Mouse (Mus musculus): Measurements from ENCODE around the gene Lhx6. TPM values are rescaled to one million over a fixed set of nuclear protein-coding genes. Genes with fewer than 3 reads are reported as not detected.

The Lhx6 gene
- polyA plus RNA-seq (2012; rRNA removed) = 0.16 and 0.21 TPM in 2 replicates

GRCm38 (mm10) chr2:36104956-36105741 is at the start of gene Lhx6:
Gene Lhx6 (minus strand): TSS chr2:36105408.

DNA sequence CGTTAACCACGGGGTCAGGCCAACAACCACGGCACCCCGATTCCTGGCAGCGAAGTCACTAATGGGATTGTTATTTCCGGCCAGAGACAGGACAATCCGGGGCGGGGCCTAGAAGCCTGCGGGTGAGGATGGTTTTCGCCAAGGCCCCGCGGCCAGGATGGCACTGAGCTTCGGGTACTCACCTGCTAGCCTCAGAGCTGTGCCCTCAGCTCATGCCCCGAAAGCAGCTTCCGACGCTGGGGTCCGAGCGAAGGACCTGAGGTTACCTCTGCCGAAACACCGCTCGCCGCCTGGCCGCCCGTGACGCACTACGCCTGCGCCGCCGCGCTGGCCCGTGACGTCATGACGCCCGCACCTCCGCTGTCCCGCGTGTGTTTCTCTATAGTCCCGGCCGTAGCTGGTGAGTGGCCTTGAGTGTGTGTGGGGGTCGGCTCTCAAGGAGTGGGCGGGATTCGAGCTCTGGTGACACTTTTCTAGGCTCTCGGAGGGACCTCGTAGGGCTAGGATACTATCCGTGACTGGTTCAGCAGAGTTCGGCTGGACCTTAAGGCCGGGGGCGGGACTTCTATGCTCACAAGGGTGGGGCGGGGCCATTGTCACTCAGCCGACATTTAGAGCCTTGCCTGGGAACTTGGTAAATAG is 31.2 kb upstream of the Lhx6 start, which contains the start of the genes Mrrf and Rbm18:
Gene Mrrf, plus strand, starts transcription at position 90 of the 642 bp plus-strand sequence.
Gene Rbm18, minus strand, starts transcription at position 474 of the 642 bp plus-strand sequence.

GRCm38 (mm10) chr2:36048748-36049566 is 56.3 kb downstream of the Lhx6 start, which contains the start of the genes Ndufa8 and Morn5:
Gene Ndufa8 (minus strand): TSS chr2:36049406.
Gene Morn5 (plus strand): TSS chr2:36049458.

Other genes with a start within 250 kb of the Lhx6 start
- 0.71 and 0.83 TPM in 2 replicates for gene Ttll11, start 125.5 kb downstream of the Lhx6 start, polyA plus RNA-seq (2012; rRNA removed)
- gene Ndufa8, start 56.0 kb downstream of the Lhx6 start, polyA plus RNA-seq (2012; rRNA removed) = 56.6 and 63.3 TPM in 2 replicates
- gene Morn5, start 56.0 kb downstream of the Lhx6 start, polyA plus RNA-seq (2012; rRNA removed) = 0.10 TPM in 1 of 2 replicates, not detected in the other
- 7.5 and 9.6 TPM in 2 replicates for gene Mrrf, start 31.0 kb upstream of the Lhx6 start, polyA plus RNA-seq (2012; rRNA removed)
- 10.5 and 12.5 TPM in 2 replicates for gene Rbm18, start 31.4 kb upstream of the Lhx6 start, polyA plus RNA-seq (2012; rRNA removed)
- 8.3 and 10.7 TPM in 2 replicates for gene Ptgs1, start 125.0 kb upstream of the Lhx6 start, polyA plus RNA-seq (2012; rRNA removed)

All from liver, embryonic 14 days (tissue).